Mouse (Mus musculus) stomach, postnatal 0 days (tissue): ENCODE measurements around the gene Pgls.

ENCODE experiments used
- CTCF ChIP-seq: IDR thresholded peaks from 2 replicates; pipeline ENCODE4 v1.5.1; 2016; ENCODE audit warnings: antibody characterized with exemption, low read depth, mild to moderate bottlenecking, moderate library complexity
- EP300 ChIP-seq: optimal IDR thresholded peaks from 2 replicates; pipeline ENCODE3; 2016; ENCODE audit warnings: antibody characterized with exemption

DNA sequence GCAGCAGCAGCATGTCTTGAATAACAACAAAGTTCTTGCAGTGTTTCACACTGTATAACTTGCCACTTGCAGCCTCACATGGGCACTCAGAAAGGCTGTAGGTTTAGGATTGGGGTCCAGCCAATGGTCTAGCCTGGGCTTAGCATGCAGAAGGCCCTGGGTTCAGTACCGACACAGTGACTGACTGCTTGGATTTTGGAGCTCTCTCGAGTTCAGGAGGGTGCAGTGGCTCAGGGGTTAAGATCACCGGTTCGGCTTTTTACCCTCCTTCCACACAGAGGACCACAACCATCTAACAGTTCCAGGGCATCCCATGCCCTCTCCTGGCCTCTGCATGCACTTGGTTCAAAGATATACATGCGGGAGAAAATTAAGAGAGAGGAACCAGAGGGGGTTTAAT, 959 bp upstream of the Pgls start:
- TF ChIP-seq CTCF: no peak
- TF ChIP-seq EP300: no peak
